Mouse (Mus musculus) testis, adult 2 months (tissue): Measurements from ENCODE around the gene Cep41.

Experiments
- CTCF ChIP-seq: fragments of 200-500 bp; IDR thresholded peaks from 2 replicates; pipeline ENCODE4 v1.5.1; 2012; ENCODE audit warnings: low read depth, mild to moderate bottlenecking, inconsistent platforms, low read length, moderate library complexity; ENCODE audit not compliant: control insufficient read depth, insufficient read depth, insufficient replicate concordance
- POLR2A ChIP-seq: fragments of 200-500 bp; IDR thresholded peaks from 2 replicates; pipeline ENCODE4 v1.6.1; 2012; ENCODE audit warnings: low read depth, mild to moderate bottlenecking, inconsistent platforms, low read length, moderate library complexity; ENCODE audit not compliant: control insufficient read depth

GRCm38 (mm10) chr6:30698036-30698435 is 4.5 kb upstream of the Cep41 start:
- TF ChIP-seq POLR2A (no peak), CTCF (no peak)
